14 mouse cellular contexts compared by ENCODE assay signal in the genomic region with DNA sequence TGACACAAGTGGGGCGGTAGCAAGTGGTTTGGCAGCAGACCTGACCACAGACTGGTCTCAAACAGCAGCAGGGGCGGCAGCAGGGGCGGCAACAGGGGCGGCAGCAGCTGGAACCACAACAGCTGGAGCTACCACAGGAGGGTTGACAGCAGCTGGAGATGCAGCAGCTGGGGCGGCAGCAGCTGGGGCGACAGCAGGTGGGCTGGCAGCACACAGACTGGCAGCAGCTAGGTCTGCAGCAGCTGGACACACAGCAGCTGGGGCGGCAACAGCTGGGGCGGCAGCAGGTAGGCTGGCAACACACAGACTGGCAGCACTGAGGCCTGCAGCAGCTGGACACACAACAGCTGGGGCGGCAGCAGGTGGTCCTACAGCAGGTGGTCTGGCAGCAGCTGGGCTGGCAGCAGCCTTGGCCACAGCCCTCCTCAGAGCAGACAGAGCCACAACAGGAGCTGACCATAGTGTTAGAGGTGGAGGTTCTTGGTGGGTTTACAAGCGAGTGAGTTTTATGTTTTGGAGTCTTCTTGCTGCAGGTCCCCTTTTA. TPM values are rescaled to one million over a fixed set of nuclear protein-coding genes. Genes with fewer than 3 reads are reported as not detected.
"Had no signal": no experiment of that assay in that cellular context is flagged by ENCODE, and none has a peak within 500 bp of the region (broad histone marks: within the 10 kb centered on the region; RNA-seq: fewer than 3 reads in every experiment).

A gene (minus strand): TSS at position 494 of the 544 bp plus-strand sequence.

RNA-seq across cellular contexts. Expression of the gene that starts here (rescaled TPM):
- polyA plus RNA-seq: liver, embryonic 16.5 days; lung, embryonic 14.5 days; lung, embryonic 16.5 days; midbrain, embryonic 11.5 days; midbrain, embryonic 13.5 days; midbrain, embryonic 15.5 days; midbrain, postnatal 0 days; neural tube, embryonic 11.5 days; neural tube, embryonic 13.5 days; neural tube, embryonic 15.5 days; small intestine, adult 2 months; stomach, embryonic 14.5 days; stomach, embryonic 16.5 days; thymus, postnatal 0 days had no signal
